Mouse (Mus musculus) lung, embryonic 16.5 days (tissue): ENCODE measurements at regions not wholly inside any gene's neighbourhood (a gene's known extent, or its start where the extent isn't known, plus 50 kb on each side); places are given as distances from the start of the nearest gene placed in this dataset.
"Not testable (repeated sequence)": the region's sequence is repeated elsewhere in the genome, so short reads cannot be mapped to it uniquely, and the experiment has no call there.

Experiments
- ATAC-seq: fragments of 200-750 bp; cut with Nextera tagmentation; 2 replicates; pipeline ENCODE4 v1.8.0; 2017; ENCODE audit warnings: low read depth, mild to moderate bottlenecking, moderate library complexity
- H3K27ac ChIP-seq: fragments of 300-500 bp; sonication (generic); 2 replicates; pipeline ENCODE4 v1.5.1; 2014; ENCODE audit warnings: mild to moderate bottlenecking, control low read depth, low read length
- H3K27me3 ChIP-seq: fragments of 300-500 bp; sonication (generic); 2 replicates; pipeline ENCODE4 v1.6.1; 2014; ENCODE audit warnings: low read depth, low read length, mixed read lengths; ENCODE audit not compliant: control insufficient read depth, insufficient read depth
- H3K36me3 ChIP-seq: fragments of 300-500 bp; sonication (generic); 2 replicates; pipeline ENCODE4 v1.6.1; 2014; ENCODE audit warnings: low read length; ENCODE audit not compliant: control insufficient read depth, insufficient read depth
- H3K4me1 ChIP-seq: fragments of 300-500 bp; sonication (generic); replicated peaks from 2 replicates; pipeline ENCODE4 v1.6.1; 2014; ENCODE audit warnings: low read length, mixed read lengths; ENCODE audit not compliant: control insufficient read depth, insufficient read depth
- H3K4me2 ChIP-seq: fragments of 300-500 bp; sonication (generic); 2 replicates; pipeline ENCODE4 v1.6.1; 2014; ENCODE audit warnings: low read depth, low read length, control low read depth
- H3K4me3 ChIP-seq: fragments of 300-500 bp; sonication (generic); 2 replicates; pipeline ENCODE4 v1.5.1; 2014; ENCODE audit warnings: mild to moderate bottlenecking, low read length, control low read depth
- H3K9ac ChIP-seq: fragments of 300-500 bp; sonication (generic); 2 replicates; pipeline ENCODE4 v1.6.1; 2014; ENCODE audit warnings: low read length, control low read depth
- H3K9me3 ChIP-seq: fragments of 300-500 bp; sonication (generic); 2 replicates; pipeline ENCODE4 v1.6.1; 2016; ENCODE audit warnings: low read length; ENCODE audit not compliant: control insufficient read depth
- WGBS: fragments of 180-500 bp; shearing (Covaris S2); extraction: QIAGEN DNeasy Blood & Tissue Kit; methylation state at CpG from one replicate; pipeline ENCODE4 v1.1.7; 2014; 5-methylcytosine and 5-hydroxymethylcytosine counted together

DNA sequence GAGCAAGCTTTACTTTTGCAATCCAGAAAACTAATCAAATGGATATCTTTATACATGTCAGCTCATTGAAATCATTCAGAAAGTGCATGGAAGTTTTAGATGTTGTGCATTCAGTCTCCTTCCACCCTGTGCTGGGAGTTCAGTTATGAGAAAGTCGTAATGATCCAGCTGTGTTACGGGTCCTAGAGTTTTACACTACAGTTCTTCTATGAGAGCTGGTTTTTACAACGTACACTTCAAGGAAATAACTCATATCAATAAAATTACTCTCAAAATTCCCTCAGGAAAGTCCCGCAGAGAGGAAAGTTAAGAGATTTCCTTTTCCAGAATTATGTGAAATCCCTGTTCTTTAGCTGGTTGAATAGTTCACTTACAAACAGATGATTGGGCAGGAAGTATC is 418.1 kb upstream of the Slc10a2 start:
- Histone ChIP-seq H3K4me1 (no peaks in the 10 kb centered on the region), H3K9me3 (no peaks in the 10 kb centered on the region), H3K4me2 (no peak overlapping the region), H3K27ac (no peak overlapping the region), H3K27me3 (no peaks in the 10 kb centered on the region), H3K36me3 (no peaks in the 10 kb centered on the region), H3K9ac (no peak overlapping the region), H3K4me3 (no peak overlapping the region)
- no peak for ATAC-seq
- 80% methylated on average over 4 of the region's 4 CpGs for WGBS

DNA sequence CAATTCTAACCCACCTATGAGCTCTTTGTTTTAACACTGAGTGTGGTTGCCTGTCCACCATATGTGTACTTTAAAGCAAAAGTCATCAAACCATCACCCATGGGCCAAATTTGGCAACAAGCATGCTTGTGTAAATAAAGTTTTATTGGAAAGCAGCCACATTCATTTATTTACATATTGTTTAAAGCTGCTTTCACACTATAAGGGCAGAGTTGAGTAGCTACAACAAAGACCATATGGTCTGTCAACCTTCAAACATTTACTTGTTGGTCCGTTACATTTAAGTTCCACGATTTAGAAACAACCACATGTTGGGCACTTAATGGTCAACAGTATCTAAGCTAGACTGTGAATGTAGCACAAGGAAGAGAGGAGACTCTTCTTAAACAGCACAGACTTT is 390.7 kb upstream of the Slc10a2 start:
- 38% methylated on average over 2 of the region's 2 CpGs for WGBS
- Histone ChIP-seq H3K4me1 (no peaks in the 10 kb centered on the region), H3K9ac (no peak overlapping the region), H3K27ac (peak overlapping the region; percentile 12; the same call in 1 of the 2 replicates), H3K4me2 (no peak overlapping the region), H3K9me3 (no peaks in the 10 kb centered on the region), H3K36me3 (no peaks in the 10 kb centered on the region), H3K27me3 (no peaks in the 10 kb centered on the region), H3K4me3 (no peak overlapping the region)
- ATAC-seq: peak; percentile 97

DNA sequence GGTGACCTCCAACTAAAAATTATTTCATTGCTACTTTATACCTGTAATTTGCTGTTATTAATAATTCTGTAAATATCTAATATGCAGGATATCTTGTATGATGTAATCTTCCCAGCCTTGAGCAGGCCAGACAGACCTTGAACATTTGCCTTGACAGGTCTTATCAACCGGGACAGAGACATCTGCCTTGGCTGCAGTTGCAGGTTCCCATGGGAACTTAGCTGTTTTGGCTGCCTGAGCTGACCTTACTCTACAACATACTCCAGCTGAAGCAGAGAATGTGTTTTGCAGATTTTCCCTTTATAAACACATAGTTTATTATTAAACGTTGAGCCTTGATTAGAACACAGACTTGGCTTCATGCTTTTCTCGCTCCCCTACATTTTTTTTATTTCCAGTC is 385.3 kb upstream of the Slc10a2 start:
- 54% methylated on average over 3 of the region's 3 CpGs for WGBS
- no peak for ATAC-seq
- no peak overlapping the region for H3K4me2 ChIP-seq

DNA sequence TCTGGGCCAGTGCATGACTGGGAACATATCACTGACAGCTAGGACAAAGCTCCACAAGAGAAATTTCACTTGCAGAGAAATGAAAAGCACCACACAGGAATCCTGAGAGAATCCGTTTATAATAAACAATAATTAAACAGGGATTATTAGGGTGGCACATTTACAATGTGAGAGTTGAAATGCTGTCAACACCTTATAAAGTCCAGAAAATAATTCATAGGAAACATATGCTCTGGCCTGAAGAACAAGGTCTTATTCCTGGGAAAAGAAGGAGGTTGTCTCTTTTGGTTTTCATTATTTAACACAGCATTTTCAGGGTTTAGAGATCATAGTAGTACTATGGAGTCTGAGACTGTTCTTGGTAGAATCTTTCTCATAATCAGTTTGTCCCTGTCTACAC is 377.8 kb upstream of the Slc10a2 start:
- 46% methylated on average over 1 of the region's 1 CpGs for WGBS
- Histone ChIP-seq H3K4me2 (no peak overlapping the region), H3K36me3 (no peaks in the 10 kb centered on the region), H3K9me3 (no peaks in the 10 kb centered on the region), H3K9ac (no peak overlapping the region), H3K4me1 (no peaks in the 10 kb centered on the region), H3K27ac (no peak overlapping the region), H3K27me3 (no peaks in the 10 kb centered on the region), H3K4me3 (no peak overlapping the region)
- ATAC-seq: no peak

More for the DNA sequence above, 385.3 kb upstream of the Slc10a2 start:
- Histone ChIP-seq H3K4me1 (no peaks in the 10 kb centered on the region), H3K27me3 (no peaks in the 10 kb centered on the region), H3K27ac (no peak overlapping the region), H3K9me3 (no peaks in the 10 kb centered on the region), H3K9ac (no peak overlapping the region), H3K4me3 (no peak overlapping the region), H3K36me3 (no peaks in the 10 kb centered on the region)

DNA sequence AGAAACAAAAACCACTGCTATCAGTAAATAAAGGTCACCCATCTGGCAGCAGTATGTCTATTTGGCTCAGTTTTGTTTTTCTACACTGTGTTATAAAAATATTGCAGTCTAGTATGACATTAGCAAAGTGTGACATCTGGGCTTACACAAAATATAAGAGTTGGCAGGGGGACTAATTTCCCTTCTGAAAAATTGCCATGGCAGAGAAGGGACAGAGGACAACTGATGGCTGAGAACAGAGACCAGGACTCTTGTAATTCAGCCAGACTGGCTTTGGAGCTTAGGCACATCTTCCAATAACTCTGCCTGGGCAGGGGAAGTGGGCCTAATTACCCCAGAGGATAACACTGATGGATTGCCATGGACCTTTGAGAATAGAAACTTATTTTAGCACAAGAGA is 367.8 kb upstream of the Slc10a2 start:
- Histone ChIP-seq H3K4me1 (no peaks in the 10 kb centered on the region), H3K9ac (no peak overlapping the region), H3K9me3 (no peaks in the 10 kb centered on the region), H3K4me3 (no peak overlapping the region), H3K36me3 (no peaks in the 10 kb centered on the region), H3K27me3 (no peaks in the 10 kb centered on the region), H3K27ac (peak overlapping the region; percentile 43; the same call in 1 of the 2 replicates), H3K4me2 (no peak overlapping the region)
- peak; percentile 92 for ATAC-seq

DNA sequence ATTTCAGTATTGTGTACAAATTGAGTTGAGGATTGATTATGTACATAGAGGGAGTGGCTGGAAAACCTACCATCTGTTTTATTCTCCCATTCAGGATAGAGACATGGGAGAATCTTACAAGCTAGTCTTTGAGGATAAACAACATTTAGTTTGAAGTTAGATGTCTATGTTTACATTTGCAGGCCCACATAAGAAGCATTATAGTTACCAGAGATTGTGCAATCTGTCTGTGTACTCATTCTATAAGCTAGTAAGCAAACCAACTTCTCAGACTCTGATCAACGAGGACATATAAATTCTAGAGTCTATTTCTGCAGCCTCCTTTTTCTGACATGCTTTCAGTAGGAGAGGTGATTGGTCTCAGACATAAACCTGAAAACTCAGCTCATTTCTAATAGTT is 367.4 kb upstream of the Slc10a2 start:
- peak; percentile 86 for ATAC-seq
- peak overlapping the region; percentile 31; the same call in 1 of the 2 replicates for H3K27ac ChIP-seq

DNA sequence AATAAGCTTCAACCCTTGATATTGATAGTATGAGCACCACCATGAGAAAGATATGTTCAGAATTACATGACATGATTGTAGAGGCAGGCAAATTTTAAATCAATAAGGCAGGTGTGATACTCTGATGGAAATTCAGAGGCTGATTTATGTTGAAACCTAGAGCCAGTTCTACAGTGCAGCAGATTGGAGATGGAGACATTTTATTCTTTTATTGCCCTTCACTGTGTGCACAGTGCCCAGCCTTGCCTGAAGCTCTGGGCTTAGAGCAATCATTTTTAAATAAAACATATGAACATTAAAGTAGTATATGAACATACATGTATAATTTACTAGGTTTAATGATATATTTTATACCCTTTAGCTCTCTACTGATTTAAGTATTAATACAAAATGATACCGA is 352.5 kb upstream of the Slc10a2 start:
- no peak overlapping the region for H3K27ac ChIP-seq
- no peak overlapping the region for H3K9ac ChIP-seq
- H3K4me3 ChIP-seq: no peak overlapping the region
- H3K36me3 ChIP-seq: no peaks in the 10 kb centered on the region
- no peaks in the 10 kb centered on the region for H3K4me1 ChIP-seq
- no peaks in the 10 kb centered on the region for H3K9me3 ChIP-seq
- 82% methylated on average over 1 of the region's 1 CpGs for WGBS
- H3K4me2 ChIP-seq: no peak overlapping the region
- no peak for ATAC-seq
- no peaks in the 10 kb centered on the region for H3K27me3 ChIP-seq

More for the DNA sequence above, 367.4 kb upstream of the Slc10a2 start:
- Histone ChIP-seq H3K9ac (no peak overlapping the region), H3K9me3 (no peaks in the 10 kb centered on the region), H3K4me1 (no peaks in the 10 kb centered on the region), H3K27me3 (no peaks in the 10 kb centered on the region), H3K36me3 (no peaks in the 10 kb centered on the region), H3K4me3 (no peak overlapping the region), H3K4me2 (no peak overlapping the region)
- 23% methylated on average over 1 of the region's 1 CpGs for WGBS

DNA sequence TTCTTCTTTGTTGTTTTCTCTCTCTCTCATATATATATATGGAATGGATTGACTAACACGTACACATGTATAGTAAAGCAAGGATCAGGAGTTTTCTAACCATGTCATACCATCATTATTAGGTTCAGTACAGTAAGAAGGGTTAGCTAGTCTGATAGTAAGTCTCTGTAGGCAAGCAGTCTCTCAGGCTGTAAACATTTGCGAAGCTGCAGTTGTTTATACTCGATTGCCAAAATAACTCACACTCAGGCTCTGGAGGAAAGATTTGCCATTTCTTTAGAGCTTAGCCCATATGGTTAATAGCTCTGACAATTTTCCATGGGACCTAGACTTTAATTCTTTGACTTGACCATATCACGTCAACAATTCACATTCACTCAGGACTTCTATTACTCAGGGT is 348.3 kb upstream of the Slc10a2 start:
- H3K36me3 ChIP-seq: no peaks in the 10 kb centered on the region
- no peak overlapping the region for H3K4me3 ChIP-seq
- no peak overlapping the region for H3K9ac ChIP-seq
- H3K9me3 ChIP-seq: peaks cover 2% of the 10 kb centered on the region; the same call in 1 of the 2 replicates
- peak overlapping the region; percentile 31; the same call in 1 of the 2 replicates for H3K27ac ChIP-seq
- H3K4me2 ChIP-seq: no peak overlapping the region
- 63% methylated on average over 4 of the region's 4 CpGs for WGBS
- H3K4me1 ChIP-seq: no peaks in the 10 kb centered on the region
- peak; percentile 59; the same call in 1 of the 2 replicates for ATAC-seq
- H3K27me3 ChIP-seq: no peaks in the 10 kb centered on the region

DNA sequence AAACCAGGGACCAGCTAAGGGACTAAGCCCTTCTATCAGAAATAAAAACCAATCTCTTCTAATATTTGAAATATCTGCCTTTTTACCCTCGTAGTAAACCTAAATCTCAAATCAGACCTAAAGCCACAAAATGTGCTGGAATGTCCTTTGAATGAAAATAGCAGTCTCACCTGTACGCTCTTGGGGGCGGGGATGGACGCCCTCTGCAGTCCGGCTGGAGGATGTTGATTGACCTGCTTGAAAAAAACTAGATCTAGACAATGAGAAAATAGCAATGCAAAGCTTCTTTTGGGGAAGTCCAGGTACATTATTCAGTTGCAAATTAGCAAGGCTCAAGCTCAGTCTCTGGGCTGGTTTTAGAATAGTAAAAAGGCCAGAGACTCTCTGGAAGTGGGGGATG is 337.1 kb upstream of the Slc10a2 start:
- not testable (repeated sequence) for H3K36me3 ChIP-seq, H3K9me3 ChIP-seq, H3K4me1 ChIP-seq, H3K9ac ChIP-seq, ATAC-seq, H3K27ac ChIP-seq, H3K27me3 ChIP-seq, H3K4me2 ChIP-seq, H3K4me3 ChIP-seq
- 92% methylated on average over 5 of the region's 5 CpGs for WGBS

DNA sequence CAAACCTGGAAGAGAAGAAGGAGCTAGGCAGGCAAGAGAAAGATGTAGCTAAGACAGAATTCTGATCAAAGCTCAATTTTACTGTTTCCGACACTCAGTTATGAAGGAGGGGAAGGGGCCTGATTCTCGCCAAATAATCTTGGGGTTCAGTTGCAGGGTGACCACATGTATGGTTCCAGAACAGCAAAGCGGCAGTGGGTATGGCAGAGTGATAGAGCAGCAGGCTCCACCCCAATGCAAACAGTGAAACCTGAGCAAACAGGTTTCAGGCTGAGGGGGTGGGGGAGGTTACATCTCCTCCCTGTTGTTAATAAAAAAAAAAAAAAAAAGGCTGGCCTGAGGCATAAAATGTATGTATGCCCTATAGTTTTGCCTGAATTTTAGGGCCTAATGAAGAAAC is 335.3 kb upstream of the Slc10a2 start:
- not testable (repeated sequence) for H3K4me2 ChIP-seq, H3K4me1 ChIP-seq, ATAC-seq, H3K9me3 ChIP-seq, H3K4me3 ChIP-seq, H3K27me3 ChIP-seq, H3K9ac ChIP-seq, H3K27ac ChIP-seq, H3K36me3 ChIP-seq
- 78% methylated on average over 3 of the region's 3 CpGs for WGBS
